Mouse (Mus musculus) ovary, postnatal 10 days (tissue): ENCODE data around the gene Rin2.
"Not testable (repeated sequence)": the region's sequence is repeated elsewhere in the genome, so short reads cannot be mapped to it uniquely, and the experiment has no call there.

Experiments
- DNase-seq: peaks from one replicate; pipeline ENCODE4 v3.0.0; 2022; ENCODE audit warnings: low spot score

Rin2 gene

DNA sequence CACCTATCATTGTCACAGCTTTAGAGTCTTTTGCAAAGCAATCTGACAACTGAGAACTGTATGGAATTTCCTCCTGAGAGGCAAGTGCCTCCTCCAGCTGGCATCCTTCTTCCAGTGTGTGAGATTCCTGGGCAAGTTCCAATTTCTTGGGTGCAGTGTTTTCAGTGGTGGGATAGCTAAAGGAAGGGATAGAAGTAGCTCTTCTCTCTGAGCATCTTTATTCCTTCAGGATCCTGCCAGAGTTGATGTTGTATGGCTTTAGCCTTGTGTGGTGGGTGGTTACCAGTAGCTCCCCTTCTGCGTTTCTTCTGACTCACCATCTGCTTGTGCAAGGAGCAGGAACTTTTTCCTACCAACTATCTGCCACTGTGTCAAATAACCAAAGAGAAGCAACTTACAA, 9.1 kb downstream of the Rin2 start:
- DNase-seq: no peak

DNA sequence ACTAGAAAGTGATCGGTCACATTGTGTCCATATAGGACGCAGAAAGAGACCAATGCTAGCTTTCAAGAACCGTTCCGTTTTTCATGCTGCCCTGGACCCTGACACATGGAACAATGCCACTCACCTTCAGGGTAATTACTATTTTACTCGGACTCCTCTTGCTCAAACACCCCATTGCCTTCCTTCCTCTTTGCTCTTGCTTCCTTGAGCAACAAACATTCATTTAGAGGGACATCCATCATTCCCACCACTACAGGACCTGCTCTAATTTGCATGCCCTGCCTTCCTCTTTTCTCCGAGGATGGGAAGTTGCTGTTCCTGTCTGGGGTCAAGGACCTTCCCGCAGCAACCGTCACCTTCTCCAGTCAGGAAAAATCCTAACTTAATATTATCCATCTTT, 9.9 kb downstream of the Rin2 start:
- no peak for DNase-seq

DNA sequence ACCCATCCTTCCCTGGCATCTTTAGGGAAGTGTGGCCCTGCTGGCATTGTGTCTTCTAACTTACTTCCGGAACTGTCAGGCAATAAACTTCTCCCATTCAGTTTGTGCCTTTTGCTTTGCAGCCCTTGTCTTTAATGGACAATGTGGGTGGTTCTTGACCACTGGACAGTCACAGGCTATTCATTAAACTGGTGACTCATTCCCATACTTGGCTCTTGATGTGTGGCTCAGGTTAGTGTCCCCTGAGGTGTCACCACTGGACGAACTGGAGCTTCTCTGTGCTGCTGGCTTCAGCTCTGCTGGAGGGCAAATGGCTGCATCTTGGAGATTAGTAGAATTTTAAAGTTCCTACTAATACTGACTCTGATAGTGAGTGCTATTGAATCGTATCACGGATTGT, 11.0 kb downstream of the Rin2 start:
- DNase-seq: no peak

DNA sequence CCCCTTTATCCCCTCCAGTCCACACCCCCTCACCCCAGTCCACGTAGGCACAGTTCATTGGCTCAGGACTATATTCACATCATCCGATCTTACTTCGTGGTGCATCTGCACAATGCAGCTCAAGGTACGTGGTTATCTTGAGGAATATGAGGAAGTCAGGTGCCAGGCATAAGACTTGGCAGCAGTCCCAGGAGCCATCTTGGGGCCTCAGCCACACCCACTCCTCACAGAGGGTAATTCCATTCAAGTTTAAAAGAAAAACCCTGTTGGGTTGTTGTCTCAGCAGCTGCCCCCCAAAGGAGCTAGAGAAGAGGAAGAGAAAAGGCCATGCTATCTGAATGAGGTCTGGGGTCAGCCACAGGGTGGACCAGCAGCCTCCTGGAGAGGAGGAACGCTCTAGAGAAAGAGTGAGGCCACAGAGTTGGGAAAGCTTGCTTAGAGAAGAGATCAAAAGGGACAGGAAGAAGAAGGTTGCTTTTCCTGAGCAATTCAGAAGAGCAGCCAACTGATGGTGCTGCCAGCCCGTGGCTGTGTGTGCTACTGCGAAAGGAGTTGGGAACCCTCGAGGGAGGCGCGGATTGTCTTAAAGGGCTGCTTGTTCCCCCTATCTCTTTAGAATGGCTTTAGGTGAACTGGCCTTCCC, 16.5 kb downstream of the Rin2 start:
- DNase-seq: no peak

DNA sequence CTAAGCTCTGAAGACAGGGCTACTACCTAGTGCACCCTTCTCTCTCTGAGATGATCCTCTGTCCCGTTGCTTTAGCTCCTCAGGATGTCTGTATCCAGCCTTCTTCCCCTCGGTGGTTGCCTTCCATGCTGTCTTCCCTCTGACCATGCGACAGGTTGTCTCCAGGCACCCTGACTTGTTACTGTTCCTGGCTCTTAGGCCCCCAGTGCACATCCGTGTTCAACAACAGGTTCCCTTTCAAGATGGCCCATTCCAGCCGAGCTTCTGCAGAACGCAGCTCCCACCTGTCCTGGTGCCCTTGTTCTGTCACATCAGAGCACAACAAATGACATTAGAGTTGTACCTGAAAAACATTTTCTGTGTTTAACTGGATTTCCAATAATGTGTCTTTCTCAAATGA, 22.1 kb downstream of the Rin2 start:
- no peak for DNase-seq

DNA sequence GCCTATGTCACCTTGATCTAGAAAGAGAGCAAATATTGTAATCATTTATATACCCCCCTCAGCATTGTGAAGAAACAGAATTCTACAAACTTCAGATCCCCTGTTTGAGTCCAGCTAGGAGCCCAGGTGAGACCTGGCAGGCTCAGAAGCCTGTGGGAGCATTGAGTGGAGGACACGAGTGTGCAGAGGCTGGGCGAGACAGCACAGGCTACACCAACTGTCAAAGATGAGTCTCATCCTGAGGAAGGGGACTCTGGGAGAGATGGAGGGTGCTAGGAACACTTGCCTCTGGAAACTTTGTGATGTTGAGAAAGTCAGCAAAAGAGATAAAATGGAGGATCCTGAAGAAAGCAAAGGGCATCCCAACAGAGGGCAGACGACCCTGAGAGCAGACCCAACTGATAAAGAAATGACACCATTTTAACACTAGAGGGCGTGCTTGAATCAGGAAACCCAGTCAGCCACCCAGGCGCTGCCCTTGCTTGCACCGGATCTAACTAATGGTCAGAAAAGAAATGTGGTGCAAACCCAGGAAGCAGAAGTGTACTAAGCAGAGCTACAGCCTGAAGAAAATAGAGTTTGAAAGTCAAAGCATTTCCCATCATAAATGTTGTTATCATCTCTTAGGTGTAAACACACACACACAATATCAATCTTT, 24.5 kb downstream of the Rin2 start:
- no peak for DNase-seq

DNA sequence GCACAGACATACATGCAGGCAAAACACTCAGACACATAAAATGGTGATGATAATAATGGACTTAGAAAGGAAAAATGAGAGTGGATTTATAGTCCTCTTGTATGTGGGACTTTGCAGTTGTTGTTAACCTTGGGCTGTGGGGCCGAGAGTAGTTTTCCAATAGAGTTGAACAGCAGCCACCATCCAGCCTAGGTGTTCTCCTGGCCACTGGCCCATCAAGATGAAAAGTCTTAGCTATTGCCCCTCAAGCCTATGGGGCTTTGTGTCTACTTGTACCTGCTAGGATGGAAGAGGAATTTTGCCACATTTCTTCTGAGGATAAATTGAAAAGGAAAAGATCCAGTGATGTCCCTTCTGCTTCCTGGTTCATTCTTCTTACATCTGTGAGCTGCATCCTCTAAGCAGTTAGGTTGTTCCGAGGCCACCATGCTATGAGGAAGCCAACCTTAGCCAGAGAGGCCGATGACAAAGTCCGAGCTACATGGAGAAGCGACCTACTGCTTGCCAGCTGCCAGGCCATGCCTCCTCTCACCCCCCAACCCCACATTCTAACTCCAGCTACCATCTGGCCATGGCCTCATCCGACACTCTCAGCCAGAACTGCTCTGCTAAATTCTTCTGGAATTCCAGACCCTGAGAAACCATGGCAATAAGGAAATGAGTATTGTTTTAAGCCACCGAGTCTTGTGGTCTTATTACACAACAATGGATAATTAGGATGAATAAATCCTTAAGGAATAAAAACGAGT, 25.4 kb downstream of the Rin2 start:
- no peak for DNase-seq

DNA sequence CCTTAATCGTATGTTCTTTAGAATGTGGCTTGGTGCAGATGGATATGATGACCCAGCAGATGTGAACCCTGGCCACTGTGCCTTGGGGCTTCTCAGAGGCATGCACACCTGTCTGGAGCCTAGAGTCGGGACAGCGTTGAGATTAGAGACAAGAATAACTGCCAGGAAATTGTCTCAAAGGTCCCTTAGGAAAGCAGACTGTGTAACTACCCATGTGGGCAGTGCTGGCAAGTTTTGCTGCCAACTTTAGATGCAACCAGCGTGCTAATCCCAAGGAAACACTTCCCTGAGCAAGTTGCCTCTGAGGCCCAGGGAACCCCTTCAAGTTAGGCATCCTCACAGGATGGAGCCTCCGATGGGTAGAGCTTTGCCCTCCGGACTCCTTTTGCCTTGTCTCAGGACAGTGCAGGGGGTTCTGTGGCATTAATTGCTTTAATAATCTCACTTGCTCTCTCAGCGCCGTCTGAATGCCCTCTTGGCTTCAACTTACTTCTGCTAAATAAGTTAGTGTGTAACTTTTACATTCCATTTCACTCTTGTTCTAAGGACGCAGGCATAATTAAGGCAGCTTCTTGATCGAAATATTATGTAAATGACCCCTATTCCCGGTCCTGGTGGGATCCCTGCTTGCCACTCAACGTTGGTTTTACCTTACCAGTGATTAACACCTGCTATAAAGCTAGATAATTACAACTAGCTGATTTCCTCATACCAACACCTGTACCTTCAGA, 26.8 kb downstream of the Rin2 start:
- no peak for DNase-seq

DNA sequence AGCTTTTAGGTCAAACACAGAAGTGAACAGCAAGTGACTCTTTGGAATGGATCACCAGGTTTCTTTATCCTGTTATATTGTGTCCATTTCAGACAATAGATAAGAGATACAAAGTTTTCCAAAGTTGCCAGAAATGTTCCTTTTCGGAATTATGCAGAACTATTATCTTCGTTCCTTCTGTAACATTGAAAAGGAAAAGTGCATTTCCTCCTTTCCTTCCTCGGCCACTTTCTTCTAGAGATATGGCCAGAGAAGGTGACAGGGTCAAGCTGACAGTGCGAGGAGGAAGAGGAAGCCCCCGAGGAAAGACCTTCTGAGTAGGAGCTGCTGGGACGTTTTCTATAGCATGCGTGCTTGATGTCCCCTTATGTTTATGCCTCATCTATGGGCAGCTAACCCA, 29.7 kb downstream of the Rin2 start:
- DNase-seq: no peak

DNA sequence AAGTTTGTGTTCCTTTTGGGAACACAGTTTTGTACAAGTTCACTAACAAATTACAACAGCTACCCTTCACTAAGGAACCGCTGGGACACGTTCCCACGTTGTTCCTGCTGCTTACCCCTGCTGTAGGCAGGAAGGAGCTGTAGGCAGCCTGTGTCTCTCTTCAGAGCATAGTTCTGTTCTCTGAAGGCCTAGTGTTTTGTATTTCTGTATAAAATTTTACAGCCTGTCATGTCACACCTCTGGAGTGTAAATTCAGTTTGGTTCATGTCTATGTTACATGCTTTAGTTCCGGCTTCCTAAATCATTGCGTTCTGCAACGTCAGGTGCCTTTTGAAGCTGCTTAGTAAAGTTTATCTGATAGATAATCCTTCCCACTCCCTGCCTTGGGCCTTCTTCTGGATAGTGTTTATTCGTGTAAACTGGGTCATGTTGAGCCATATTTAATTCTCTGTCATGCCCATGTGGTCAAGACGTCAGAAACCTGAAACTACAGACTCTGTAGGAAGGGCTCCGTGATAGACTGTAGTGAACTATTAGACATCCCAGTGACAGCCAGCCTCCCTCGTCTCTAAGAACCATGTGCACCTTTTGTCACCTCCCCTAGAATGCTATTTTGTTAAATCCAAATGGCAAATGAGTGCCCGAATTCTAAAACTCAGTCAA, 34.8 kb downstream of the Rin2 start:
- no peak for DNase-seq

DNA sequence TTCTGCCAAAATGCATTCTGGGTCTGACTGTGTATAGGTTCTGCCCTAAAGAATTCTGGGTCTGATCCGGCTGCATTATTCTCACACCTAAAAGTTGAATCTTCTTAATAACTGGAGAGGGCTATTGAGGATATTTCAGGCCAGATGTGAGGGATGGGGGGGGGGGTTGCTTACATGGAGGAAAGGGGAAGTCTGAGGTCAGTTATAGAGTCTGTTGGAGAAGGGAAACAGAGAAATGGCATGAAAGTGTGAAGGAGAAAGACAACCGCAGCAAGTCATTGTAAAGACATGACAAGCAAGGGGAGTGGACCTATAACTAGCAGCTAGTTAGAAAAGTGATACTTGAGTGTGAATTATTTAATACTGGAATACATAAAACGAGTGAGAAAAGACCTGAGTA, 36.5 kb downstream of the Rin2 start:
- DNase-seq: no peak

DNA sequence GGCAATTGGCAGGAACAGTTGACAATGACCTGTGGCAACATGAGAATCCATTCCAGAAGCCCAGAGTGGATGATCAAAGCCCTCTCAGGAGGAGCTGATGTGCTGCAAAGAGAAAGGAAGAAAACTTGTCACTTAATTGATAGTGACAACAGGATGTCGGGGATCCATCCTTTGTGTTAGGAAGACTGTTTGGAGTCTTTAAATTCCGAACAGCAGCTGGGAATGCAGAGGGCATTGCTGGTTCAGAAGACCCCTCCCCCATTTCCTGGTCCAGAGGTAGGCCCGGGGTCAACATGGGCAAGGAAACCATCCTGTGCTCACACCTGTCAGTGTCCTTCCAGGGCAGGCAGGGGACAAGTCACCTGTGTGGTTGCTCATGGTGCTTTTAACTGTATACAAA, 37.0 kb downstream of the Rin2 start:
- DNase-seq: no peak

DNA sequence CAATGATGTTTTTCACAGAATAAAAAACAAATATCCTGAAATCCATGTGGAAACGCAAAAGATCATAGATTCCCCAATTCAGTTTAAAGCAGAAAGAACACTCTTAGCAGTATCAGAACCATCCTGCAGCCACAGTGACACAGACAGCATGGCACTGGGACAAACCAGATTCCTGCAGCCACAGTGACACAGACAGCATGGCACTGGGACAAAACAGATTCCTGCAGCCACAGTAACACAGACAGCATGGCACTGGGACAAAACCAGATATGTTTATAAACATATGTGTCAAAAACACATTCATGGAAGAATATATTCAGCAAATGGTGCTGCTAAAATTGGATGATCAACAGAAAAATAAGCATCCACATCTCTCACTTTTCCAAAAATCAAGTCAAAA, 42.5 kb downstream of the Rin2 start:
- no peak for DNase-seq

DNA sequence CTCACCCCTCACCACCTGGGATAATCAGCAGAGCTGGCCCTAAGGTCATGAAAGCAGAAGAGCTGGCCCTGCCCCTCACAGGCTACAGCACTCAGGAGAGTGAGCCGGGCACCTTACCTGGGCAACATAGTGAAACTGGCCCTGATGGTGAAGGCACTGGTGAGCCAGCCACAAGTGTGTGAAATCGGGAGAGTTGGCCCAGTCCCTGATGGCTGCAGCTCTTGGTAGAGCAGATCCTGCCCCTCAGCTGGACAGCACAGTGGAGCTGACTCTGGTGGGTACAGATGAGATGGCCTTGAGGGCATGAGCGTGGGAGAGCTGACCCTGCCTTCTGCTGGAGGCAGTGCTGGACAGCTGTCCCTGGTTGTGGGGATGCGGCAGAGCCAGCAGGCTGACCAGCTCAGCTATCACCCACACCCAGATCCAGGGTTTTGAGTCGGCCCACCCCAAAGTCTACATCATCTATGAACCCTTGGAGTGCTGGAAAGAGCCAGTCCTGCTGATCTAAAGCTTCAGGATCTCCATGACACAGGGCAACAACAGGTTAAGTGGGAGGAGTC, 43.7 kb downstream of the Rin2 start:
- no peak for DNase-seq

DNA sequence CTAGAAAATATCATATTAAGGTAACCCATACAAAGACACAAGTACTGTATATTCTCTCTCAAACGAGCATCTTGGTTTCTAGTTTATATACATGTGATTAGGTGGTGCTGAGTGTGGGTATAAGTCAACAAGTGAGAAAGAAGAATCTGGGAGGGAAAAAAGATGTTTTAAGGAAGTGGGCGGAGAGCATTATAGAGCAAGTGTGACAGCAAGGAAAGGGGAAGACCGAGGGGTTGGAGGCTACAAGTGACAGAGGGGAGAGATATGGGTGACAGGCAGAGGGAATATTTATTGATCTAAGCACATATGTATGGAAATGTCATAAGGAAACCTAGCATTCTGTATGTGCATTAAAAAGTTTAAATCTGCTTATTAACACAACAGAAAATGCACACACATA, 45.1 kb downstream of the Rin2 start:
- DNase-seq: no peak

DNA sequence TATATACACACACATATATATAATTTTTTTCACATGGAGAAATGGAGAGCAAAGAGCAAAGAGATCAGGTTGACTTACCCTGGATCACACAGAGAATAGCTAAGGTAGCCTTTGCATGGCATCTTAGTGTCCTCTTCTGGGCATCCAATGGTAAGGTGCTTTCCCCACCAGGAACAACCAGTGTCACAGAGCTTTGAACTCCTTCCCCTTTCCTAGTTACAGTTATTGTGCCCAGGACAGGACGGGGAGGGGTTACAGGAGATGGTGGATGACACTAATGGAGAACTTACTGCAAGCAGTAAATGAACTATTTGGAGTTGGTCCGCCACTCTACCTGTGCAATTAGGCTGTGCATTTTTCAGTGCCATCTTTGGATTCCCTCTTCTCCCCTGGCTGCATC, 45.7 kb downstream of the Rin2 start:
- DNase-seq: no peak

DNA sequence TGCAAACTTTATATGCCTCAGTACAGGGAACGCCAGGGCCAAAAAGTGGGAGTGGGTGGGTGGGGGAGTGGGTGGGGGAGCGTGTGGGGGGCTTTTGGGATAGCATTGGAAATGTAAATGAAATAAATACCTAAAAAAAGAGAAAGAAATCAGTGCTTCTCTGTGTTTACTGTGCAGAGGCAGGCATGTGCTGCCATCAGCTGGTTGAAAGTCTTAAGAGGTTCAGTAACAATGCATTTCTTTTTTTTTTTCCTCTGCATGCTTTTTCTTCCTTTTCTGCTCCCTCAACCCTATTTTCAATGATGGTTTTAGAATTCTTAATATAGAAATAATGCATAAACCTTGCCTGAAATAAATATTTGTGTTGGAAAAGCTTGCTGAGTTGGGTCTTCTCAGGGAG, 47.3 kb downstream of the Rin2 start:
- DNase-seq: not testable (repeated sequence)

DNA sequence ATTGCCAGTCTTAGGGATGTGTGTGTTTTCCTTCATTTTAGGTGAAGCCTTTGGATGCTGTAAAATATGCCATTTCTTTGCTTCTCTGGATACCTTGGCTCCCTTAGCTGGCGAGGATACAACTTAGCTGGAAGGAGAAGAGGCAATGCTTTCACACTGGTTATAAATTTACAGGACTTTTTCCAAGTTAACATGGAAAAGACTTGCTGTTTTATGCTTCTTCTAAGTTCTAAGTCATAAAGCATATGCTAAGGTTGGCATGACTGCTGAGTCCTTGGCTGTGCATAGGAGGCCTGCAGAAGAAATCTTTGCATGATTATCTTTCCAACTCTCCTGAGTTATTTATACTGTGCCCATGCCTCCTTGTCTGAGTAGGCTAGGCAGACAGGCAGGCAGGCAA, 49.3 kb downstream of the Rin2 start:
- DNase-seq: no peak

DNA sequence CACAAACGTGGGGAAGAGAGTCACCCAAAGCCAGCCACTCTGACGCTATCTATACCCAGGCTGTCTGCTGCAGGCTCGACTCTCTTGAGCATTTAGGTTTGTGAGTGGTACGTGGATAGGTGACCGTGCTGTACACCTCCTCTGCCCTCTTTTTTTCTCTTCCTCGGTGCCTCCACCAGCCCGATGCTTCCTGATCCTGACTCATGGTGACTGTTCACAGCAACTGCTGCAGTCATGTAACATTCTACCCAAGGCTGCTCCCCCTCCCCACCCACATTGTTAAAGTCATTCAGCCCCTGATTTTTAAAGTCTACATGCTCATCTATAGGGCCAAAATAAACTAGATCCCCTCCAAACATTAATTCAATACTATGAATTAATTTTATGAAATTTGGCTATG, 54.4 kb downstream of the Rin2 start:
- DNase-seq: no peak

DNA sequence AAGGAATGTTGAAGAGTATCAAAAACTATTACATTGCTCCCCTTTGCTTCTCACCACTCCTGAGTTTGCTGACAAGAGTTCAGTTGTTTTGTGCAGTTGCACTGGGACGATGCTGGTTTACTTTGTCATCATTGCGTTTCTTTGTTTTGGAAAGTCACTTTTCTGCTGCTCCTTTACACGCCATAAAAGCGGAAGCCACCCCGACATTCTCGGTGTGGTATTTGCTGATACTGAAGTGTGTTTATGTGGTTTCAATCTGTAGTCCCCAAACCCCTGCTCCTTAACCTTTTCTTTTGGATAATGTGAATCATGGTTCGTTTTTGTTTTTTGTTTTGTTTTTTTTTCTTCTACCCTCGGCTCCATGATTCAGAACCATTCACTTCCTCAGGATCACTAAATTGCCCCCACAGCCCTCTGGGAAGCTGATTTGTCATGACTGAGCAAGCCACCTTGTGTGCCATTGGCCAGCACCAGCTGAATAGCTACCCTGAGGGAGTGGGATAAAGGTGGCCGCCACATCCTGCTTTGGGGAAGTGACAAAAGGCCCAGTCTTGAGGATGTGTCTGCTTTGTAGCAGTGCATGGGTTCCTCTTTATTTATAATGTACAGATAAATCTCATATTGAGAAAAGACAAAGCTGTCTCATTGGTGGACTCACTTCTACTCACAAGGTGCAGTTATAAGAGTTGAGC, 55.3 kb downstream of the Rin2 start:
- no peak for DNase-seq

DNA sequence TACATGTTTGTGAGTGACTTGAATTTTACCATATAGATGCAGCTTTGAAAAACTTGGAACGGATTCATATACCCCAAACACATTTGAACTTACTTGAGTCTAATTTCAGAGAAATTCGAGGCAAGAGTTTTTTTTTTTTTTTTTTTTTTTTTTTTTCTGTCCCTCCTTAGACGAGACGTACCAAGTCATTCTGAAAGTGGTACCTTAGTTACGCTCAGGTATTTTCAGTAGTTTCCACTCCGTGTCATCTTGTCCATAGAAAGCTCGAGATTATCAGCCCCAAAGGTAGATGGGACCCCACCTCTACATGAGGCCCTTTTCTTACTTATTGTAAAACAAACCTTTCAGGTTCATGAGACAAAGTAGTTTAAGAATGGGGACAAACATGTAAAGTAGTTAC, 55.9 kb downstream of the Rin2 start:
- DNase-seq: no peak
